Mouse (Mus musculus) forebrain, embryonic 15.5 days (tissue): ENCODE data around the gene Tfap2c. TPM values are rescaled to one million over a fixed set of nuclear protein-coding genes. Genes with fewer than 3 reads are reported as not detected.

ENCODE experiments used
- ATAC-seq: fragments of 200-750 bp; cut with Nextera tagmentation; replicated peaks from 2 replicates; pipeline ENCODE4 v1.8.0; 2017; ENCODE audit warnings: mild to moderate bottlenecking, moderate TSS enrichment, moderate library complexity
- H3K27ac ChIP-seq: fragments of 300-500 bp; sonication (generic); replicated peaks from 2 replicates; pipeline ENCODE4 v1.5.1; 2015; ENCODE audit warnings: mild to moderate bottlenecking, inconsistent platforms
- H3K27me3 ChIP-seq: fragments of 300-500 bp; sonication (generic); 2 replicates; pipeline ENCODE4 v1.6.1; 2015; ENCODE audit warnings: inconsistent platforms
- H3K36me3 ChIP-seq: fragments of 300-500 bp; sonication (generic); 2 replicates; pipeline ENCODE4 v1.6.1; 2015; ENCODE audit warnings: mild to moderate bottlenecking, inconsistent platforms
- H3K4me1 ChIP-seq: fragments of 300-500 bp; sonication (generic); 2 replicates; pipeline ENCODE4 v1.6.1; 2015; ENCODE audit warnings: inconsistent platforms
- H3K4me2 ChIP-seq: fragments of 300-500 bp; sonication (generic); replicated peaks from 2 replicates; pipeline ENCODE4 v1.6.1; 2015; ENCODE audit warnings: mild to moderate bottlenecking, inconsistent platforms
- H3K4me3 ChIP-seq: fragments of 300-500 bp; sonication (generic); 2 replicates; pipeline ENCODE4 v1.5.1; 2015; ENCODE audit warnings: mild to moderate bottlenecking, inconsistent platforms
- H3K9ac ChIP-seq: fragments of 300-500 bp; sonication (generic); replicated peaks from 2 replicates; pipeline ENCODE4 v1.6.1; 2015; ENCODE audit warnings: mild to moderate bottlenecking, inconsistent platforms
- H3K9me3 ChIP-seq: fragments of 300-500 bp; sonication (generic); 2 replicates; pipeline ENCODE4 v1.6.1; 2016; ENCODE audit warnings: inconsistent platforms
- WGBS: fragments of 180-500 bp; shearing (Covaris S2); methylation state at CpG from one replicate; pipeline ENCODE4 v1.1.7; 2015; ENCODE audit warnings: mixed read lengths; 5-methylcytosine and 5-hydroxymethylcytosine counted together
- polyA plus RNA-seq: library from polyadenylated mRNA; unstranded; fragments of >200 nt; fragmentation: Nextera tagmentation; extraction: Ambion mirVana; gene quantifications from 2 replicates; pipeline ENCODE4 v1.2.1, GENCODE M21; 2015

Gene Tfap2c
- polyA plus RNA-seq, 1 experiment from 2014 or later = 25.6 TPM

- H3K27me3 ChIP-seq = no peaks in the 10 kb centered on the region
- H3K4me1 ChIP-seq = no peaks in the 10 kb centered on the region
- H3K36me3 ChIP-seq = no peaks in the 10 kb centered on the region
- H3K9me3 ChIP-seq = no peaks in the 10 kb centered on the region
- H3K4me3 ChIP-seq = no peak overlapping the region
- ATAC-seq = no peak
- H3K27ac ChIP-seq = no peak overlapping the region
- no peak overlapping the region for H3K9ac ChIP-seq
- 84% methylated on average over 7 of the region's 7 CpGs for WGBS
- no peak overlapping the region for H3K4me2 ChIP-seq
These were observed 44.9 kb downstream of the Tfap2c start for GRCm38 (mm10) chr2:172594326-172594725.

- Histone ChIP-seq H3K27ac (no peak overlapping the region), H3K4me3 (no peak overlapping the region), H3K4me1 (no peaks in the 10 kb centered on the region), H3K9me3 (no peaks in the 10 kb centered on the region), H3K36me3 (no peaks in the 10 kb centered on the region), H3K9ac (no peak overlapping the region), H3K27me3 (no peaks in the 10 kb centered on the region), H3K4me2 (no peak overlapping the region)
- WGBS = 59% methylated on average over 7 of the region's 7 CpGs
- no peak for ATAC-seq
These were observed 47.7 kb downstream of the Tfap2c start for GRCm38 (mm10) chr2:172597056-172597455.

GRCm38 (mm10) chr2:172597881-172598280, 48.5 kb downstream of the Tfap2c start:
- H3K4me2 ChIP-seq = no peak overlapping the region
- no peak overlapping the region for H3K27ac ChIP-seq
- no peaks in the 10 kb centered on the region for H3K4me1 ChIP-seq
- no peak for ATAC-seq
- H3K9me3 ChIP-seq = no peaks in the 10 kb centered on the region
- H3K27me3 ChIP-seq = no peaks in the 10 kb centered on the region
- 92% methylated on average over 9 of the region's 9 CpGs for WGBS
- no peaks in the 10 kb centered on the region for H3K36me3 ChIP-seq
- no peak overlapping the region for H3K9ac ChIP-seq
- no peak overlapping the region for H3K4me3 ChIP-seq

- no peaks in the 10 kb centered on the region for H3K4me1 ChIP-seq
- 89% methylated on average over 3 of the region's 3 CpGs for WGBS
- ATAC-seq = no peak
These were observed 55.2 kb downstream of the Tfap2c start for GRCm38 (mm10) chr2:172604625-172605024.

GRCm38 (mm10) chr2:172605642-172606041, 56.2 kb downstream of the Tfap2c start:
- no peak overlapping the region for H3K4me2 ChIP-seq
- no peaks in the 10 kb centered on the region for H3K4me1 ChIP-seq
- H3K27me3 ChIP-seq = no peaks in the 10 kb centered on the region
- H3K36me3 ChIP-seq = no peaks in the 10 kb centered on the region
- 42% methylated on average over 7 of the region's 7 CpGs for WGBS
- no peak overlapping the region for H3K27ac ChIP-seq
- no peak overlapping the region for H3K9ac ChIP-seq
- H3K4me3 ChIP-seq = no peak overlapping the region
- H3K9me3 ChIP-seq = no peaks in the 10 kb centered on the region
- no peak for ATAC-seq

More at GRCm38 (mm10) chr2:172604625-172605024, 55.2 kb downstream of the Tfap2c start:
- Histone ChIP-seq H3K9ac (no peak overlapping the region), H3K9me3 (no peaks in the 10 kb centered on the region), H3K27me3 (no peaks in the 10 kb centered on the region), H3K36me3 (no peaks in the 10 kb centered on the region), H3K27ac (no peak overlapping the region), H3K4me3 (no peak overlapping the region), H3K4me2 (no peak overlapping the region)

- ATAC-seq = no peak
These were observed 58.3 kb downstream of the Tfap2c start for GRCm38 (mm10) chr2:172607710-172608109.

More at GRCm38 (mm10) chr2:172607710-172608109, 58.3 kb downstream of the Tfap2c start:
- Histone ChIP-seq H3K36me3 (no peaks in the 10 kb centered on the region), H3K9ac (no peak overlapping the region), H3K27ac (no peak overlapping the region), H3K27me3 (no peaks in the 10 kb centered on the region), H3K9me3 (no peaks in the 10 kb centered on the region), H3K4me1 (no peaks in the 10 kb centered on the region), H3K4me3 (no peak overlapping the region), H3K4me2 (no peak overlapping the region)
- 86% methylated on average over 11 of the region's 11 CpGs for WGBS

Other genes with a start within 250 kb of the Tfap2c start
- gene Fam210b, start 204.0 kb upstream of the Tfap2c start, polyA plus RNA-seq = 75.9 and 76.8 TPM in 2 replicates
- 47.7 and 55.4 TPM in 2 replicates for gene Aurka, start 179.1 kb upstream of the Tfap2c start, polyA plus RNA-seq
- 30.8 and 35.8 TPM in 2 replicates for gene Cstf1, start 178.9 kb upstream of the Tfap2c start, polyA plus RNA-seq
- gene Cass4, start 155.8 kb upstream of the Tfap2c start, polyA plus RNA-seq = 0.05 and 0.09 TPM in 2 replicates
- gene Rtf2, start 109.0 kb upstream of the Tfap2c start, polyA plus RNA-seq = 101 and 103 TPM in 2 replicates
- 2.1 and 2.3 TPM in 2 replicates for gene Gcnt7, start 91.0 kb upstream of the Tfap2c start, polyA plus RNA-seq
- gene Fam209, start 77.1 kb upstream of the Tfap2c start, polyA plus RNA-seq = 0.25 and 0.65 TPM in 2 replicates